ENCODE assay signal across 18 mouse cellular contexts in genomic region chr1:12354531-12354930, GRCm38 (mm10).
"Had no signal": no experiment of that assay in that cellular context is flagged by ENCODE, and none has a peak within 500 bp of the region (broad histone marks: within the 10 kb centered on the region; RNA-seq: fewer than 3 reads in every experiment).

No protein-coding gene starts in this region.

- ATAC-seq: forebrain, embryonic 13.5 days; forebrain, embryonic 14.5 days; forebrain, embryonic 15.5 days; forebrain, embryonic 16.5 days; forebrain, postnatal 0 days had no signal

- DNase-seq: cerebellum, postnatal 10 days; cerebellum, postnatal 14 days; cerebellum, postnatal 25 days; cerebellum, postnatal 36 days; embryo, embryonic 11 days; forebrain, postnatal 0 days; gastrocnemius, adult 2 months; gastrocnemius, postnatal 10 days; gastrocnemius, postnatal 14 days; gastrocnemius, postnatal 25 days; gastrocnemius, postnatal 36 days; heart, adult 11 months; heart, adult 18-20 months; heart, adult 2 months had no signal
